Mouse (Mus musculus): ENCODE measurements around the gene Ythdf2. TPM values are rescaled to one million over a fixed set of nuclear protein-coding genes. Genes with fewer than 3 reads are reported as not detected.
A peak's percentile ranks its signal among the peaks of the same experiment; 100 is the strongest.

Ythdf2 gene
- total RNA-seq, 2 experiments from 2014 or later: 29.7 to 29.8 TPM

GRCm38 (mm10) chr4:132156941-132157622, 55.0 kb downstream of the Ythdf2 start:
- DNase-seq (ENCODE audit: low spot score): peak; percentile 36

DNA sequence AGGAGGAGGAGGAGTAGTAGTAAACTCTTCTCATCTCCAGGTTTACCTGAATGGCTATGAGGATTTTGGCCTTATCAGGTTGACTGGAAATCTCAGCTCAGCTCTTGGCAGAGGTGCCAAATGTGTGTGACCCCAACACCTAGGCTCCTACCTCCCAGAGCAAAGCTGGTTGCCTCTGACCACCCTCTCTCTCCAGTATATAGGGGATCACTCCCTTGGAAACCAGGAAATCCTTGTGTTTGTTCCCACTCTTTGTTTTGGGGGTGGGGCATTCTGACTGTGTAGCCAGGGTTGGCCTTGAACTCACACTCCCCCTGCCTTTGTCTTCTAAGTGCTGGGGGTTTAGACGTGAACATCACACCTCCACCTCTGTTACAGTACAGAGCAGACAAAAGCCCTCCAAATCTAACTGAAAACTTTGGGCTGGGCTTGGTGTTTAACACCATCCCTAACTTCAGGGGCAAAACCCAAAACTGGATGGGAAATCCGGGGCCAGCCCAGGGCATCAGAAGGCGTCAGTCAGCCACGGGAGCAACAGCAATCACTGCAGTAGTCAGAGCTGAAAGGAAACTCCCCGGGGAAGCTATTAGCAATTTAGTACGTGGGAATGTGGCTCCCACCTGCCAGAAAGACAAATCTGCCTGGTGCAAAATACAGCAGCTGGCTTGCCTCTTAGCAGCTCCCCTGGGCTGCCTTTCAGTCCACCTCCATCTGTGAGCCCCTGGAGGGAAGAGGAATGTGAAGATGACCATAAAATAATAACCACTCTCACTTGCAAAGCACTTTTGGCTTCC, 57.0 kb downstream of the Ythdf2 start:
- no peak for DNase-seq (ENCODE audit: low spot score)

GRCm38 (mm10) chr4:132151673-132152072, 60.4 kb downstream of the Ythdf2 start:
- no peak for DNase-seq (ENCODE audit: low spot score)

- no peak for DNase-seq (ENCODE audit: low spot score)
These were observed 65.9 kb downstream of the Ythdf2 start for GRCm38 (mm10) chr4:132146201-132146600.

DNA sequence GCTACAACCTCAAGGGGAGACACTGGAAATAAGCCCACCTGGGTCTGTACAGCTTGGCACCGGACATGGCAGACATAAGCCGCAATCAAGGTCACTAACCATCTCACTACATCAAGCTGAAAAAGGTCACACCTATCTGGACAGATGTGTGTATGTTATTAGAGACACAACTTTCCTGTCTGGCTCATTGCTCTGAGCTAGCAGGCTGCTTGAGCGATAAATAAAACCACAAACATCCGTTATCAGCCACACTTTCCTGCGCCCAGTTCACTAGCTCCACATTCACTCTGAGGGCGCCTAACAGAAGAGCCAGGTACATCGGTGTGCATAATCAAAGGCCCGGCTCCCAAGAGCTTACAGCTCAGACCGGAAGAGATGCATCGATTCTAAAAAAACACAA, 67.0 kb downstream of the Ythdf2 start:
- no peak for DNase-seq (ENCODE audit: low spot score)

DNA sequence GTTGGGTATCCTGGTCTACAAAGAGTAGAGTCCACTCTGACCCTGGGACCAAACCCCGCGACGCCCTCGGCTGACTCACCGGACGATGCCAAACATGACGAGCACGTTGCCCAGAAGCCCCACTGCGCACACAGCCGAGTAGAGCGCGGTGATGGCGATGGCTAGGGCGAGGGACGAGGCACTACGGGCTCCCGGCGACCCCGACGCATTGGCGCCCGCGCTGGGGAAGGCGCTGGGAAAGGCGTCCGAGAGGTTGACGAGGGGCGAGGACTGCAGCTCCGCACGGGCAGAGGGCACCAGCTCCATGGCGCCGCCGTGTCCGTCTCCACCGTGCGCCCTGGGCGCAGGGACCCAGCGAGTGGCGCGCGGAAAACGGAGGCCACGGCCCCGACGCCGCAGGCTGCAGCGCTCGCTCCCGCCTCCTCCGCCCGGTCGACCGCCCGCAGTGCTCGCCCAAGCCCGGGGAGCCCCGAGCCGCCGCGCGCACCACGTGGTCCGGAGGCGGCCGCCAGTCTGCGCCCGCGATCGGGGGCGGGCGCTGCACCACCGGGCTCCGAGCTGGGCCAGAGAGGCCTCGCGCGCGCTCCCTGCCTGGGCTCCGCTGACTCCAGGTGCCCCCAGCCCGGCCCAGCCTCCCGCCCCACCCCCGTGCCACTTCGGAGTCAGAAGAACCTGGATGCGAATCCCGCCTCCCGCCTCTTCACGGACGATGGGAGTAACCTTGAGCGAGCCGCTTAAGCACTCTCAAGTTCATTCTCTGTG, 67.8 kb downstream of the Ythdf2 start, which contains the start of gene Oprd1:
Oprd1 (minus strand) TSS at position 407 of the 762 bp plus-strand sequence.
- DNase-seq (ENCODE audit: low spot score): no peak

GRCm38 (mm10) chr4:132138640-132139039, 73.5 kb downstream of the Ythdf2 start:
- DNase-seq (ENCODE audit: low spot score): no peak

GRCm38 (mm10) chr4:132137013-132137412, 75.1 kb downstream of the Ythdf2 start:
- DNase-seq (ENCODE audit: low spot score): no peak

Small RNAs within 50 kb of the gene (microRNA-seq; reads per million reads assigned to microRNA genes)
- not detected for gene Gm22033

Other genes with a start within 250 kb of the Ythdf2 start
- gene Gm10300, start 137.6 kb downstream of the Ythdf2 start, total RNA-seq (2021): under 1 TPM in 1 of 2 experiments, not detected in 1; 0.09 TPM
- gene Epb41, start 137.0 kb downstream of the Ythdf2 start, total RNA-seq (2021): 100 to 1,000 TPM; 108 to 134 TPM
- gene Oprd1, start 67.8 kb downstream of the Ythdf2 start, total RNA-seq (2021): under 1 TPM; 0.07 TPM
- gene Gmeb1, start 49.3 kb upstream of the Ythdf2 start, total RNA-seq (2021): 1 to 10 TPM; 6.7 to 8.0 TPM
- 10 to 100 TPM; 34.4 to 37.3 TPM for gene Taf12, start 62.1 kb upstream of the Ythdf2 start, total RNA-seq (2021)
- under 1 TPM in 1 of 2 experiments, not detected in 1; 0.31 TPM for gene Rab42, start 91.1 kb upstream of the Ythdf2 start, total RNA-seq (2021)
- 10 to 100 TPM in 1 of 2 experiments, 1 to 10 TPM in 1; 9.9 to 11.4 TPM for gene Trnau1ap, start 117.2 kb upstream of the Ythdf2 start, total RNA-seq (2021)
- gene Rcc1, start 141.3 kb upstream of the Ythdf2 start, total RNA-seq (2021): 1 to 10 TPM; 5.6 to 7.7 TPM
- 10 to 100 TPM; 12.8 to 13.7 TPM for gene Phactr4, start 210.2 kb upstream of the Ythdf2 start, total RNA-seq (2021)